Mouse (Mus musculus): Measurements from ENCODE around the gene Arih1.

Arih1 gene

GRCm38 (mm10) chr9:59485511-59486075 lies 825 bp downstream of the Arih1 start:
- no peaks in the 10 kb centered on the region for H3K36me3 ChIP-seq (ENCODE audit: control insufficient read depth, insufficient read depth, low read length, poor library complexity, severe bottlenecking)
- DNase-seq (ENCODE audit: low read depth, low spot score): peak; percentile 70

GRCm38 (mm10) chr9:59484760-59485159 lies 1.7 kb downstream of the Arih1 start:
- Histone ChIP-seq H3K36me3 (ENCODE audit: control insufficient read depth, insufficient read depth, low read length, poor library complexity, severe bottlenecking) (no peaks in the 10 kb centered on the region), H3K27me3 (ENCODE audit: control insufficient read depth, insufficient read depth, low read length, poor library complexity, severe bottlenecking) (no peaks in the 10 kb centered on the region)
- DNase-seq (ENCODE audit: low read depth, low spot score): no peak

More at GRCm38 (mm10) chr9:59485511-59486075, 825 bp downstream of the Arih1 start:
- H3K27me3 ChIP-seq (ENCODE audit: control insufficient read depth, insufficient read depth, low read length, poor library complexity, severe bottlenecking): no peaks in the 10 kb centered on the region

GRCm38 (mm10) chr9:59482419-59482818 lies 4.0 kb downstream of the Arih1 start:
- H3K36me3 ChIP-seq (ENCODE audit: control insufficient read depth, insufficient read depth, low read length, poor library complexity, severe bottlenecking): no peaks in the 10 kb centered on the region
- peak; percentile 78 for DNase-seq (ENCODE audit: low read depth, low spot score)
- no peaks in the 10 kb centered on the region for H3K27me3 ChIP-seq (ENCODE audit: control insufficient read depth, insufficient read depth, low read length, poor library complexity, severe bottlenecking)

- Histone ChIP-seq H3K36me3 (ENCODE audit: control insufficient read depth, insufficient read depth, low read length, poor library complexity, severe bottlenecking) (no peaks in the 10 kb centered on the region), H3K27me3 (ENCODE audit: control insufficient read depth, insufficient read depth, low read length, poor library complexity, severe bottlenecking) (no peaks in the 10 kb centered on the region)
- DNase-seq (ENCODE audit: low read depth, low spot score): peak; percentile 29
Observed at GRCm38 (mm10) chr9:59476617-59477016, 9.8 kb downstream of the Arih1 start.

GRCm38 (mm10) chr9:59474838-59475237 lies 11.6 kb downstream of the Arih1 start:
- no peak for DNase-seq (ENCODE audit: low read depth, low spot score)

DNA sequence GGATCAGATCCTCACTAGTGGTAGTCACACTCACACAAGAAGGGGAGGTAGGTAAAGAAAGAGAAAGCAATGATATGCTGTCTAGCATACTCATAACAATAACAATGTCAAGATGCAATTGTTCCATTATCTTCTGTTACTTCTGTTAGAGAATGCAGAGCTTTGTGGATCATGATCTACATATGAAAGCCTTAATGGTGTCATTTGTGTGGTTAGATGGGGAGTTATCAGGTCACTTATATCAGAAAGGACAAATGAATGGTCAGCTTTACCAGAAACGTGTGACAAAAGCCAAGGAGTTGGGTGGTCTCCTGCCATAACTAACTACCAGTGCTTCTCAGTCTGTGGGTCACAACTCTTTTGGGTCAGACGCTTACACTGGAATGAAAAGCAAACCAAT lies 13.2 kb downstream of the Arih1 start:
- no peaks in the 10 kb centered on the region for H3K27me3 ChIP-seq (ENCODE audit: control insufficient read depth, insufficient read depth, low read length, poor library complexity, severe bottlenecking)
- no peak for DNase-seq (ENCODE audit: low read depth, low spot score)
- H3K36me3 ChIP-seq (ENCODE audit: control insufficient read depth, insufficient read depth, low read length, poor library complexity, severe bottlenecking): no peaks in the 10 kb centered on the region

More at GRCm38 (mm10) chr9:59474838-59475237, 11.6 kb downstream of the Arih1 start:
- H3K27me3 ChIP-seq (ENCODE audit: control insufficient read depth, insufficient read depth, low read length, poor library complexity, severe bottlenecking): no peaks in the 10 kb centered on the region
- H3K36me3 ChIP-seq (ENCODE audit: control insufficient read depth, insufficient read depth, low read length, poor library complexity, severe bottlenecking): no peaks in the 10 kb centered on the region

DNA sequence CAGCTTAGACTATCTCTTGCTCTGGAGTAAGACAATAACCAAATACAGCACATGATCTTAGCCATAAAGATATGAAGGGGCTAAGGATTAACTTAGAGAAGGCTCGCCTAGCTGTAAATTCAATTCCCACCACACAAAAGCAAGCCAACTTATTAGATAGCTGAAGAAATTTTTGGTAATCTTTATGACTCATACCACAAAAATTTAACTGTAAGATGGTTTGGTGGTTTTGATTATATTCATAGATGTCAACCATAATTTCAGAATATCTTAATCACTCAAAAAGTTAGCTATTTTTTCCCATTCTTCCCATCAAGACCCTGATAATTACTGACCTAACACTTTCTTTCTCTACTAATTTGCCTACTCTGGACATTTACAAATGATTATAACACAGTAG lies 17.0 kb downstream of the Arih1 start:
- no peaks in the 10 kb centered on the region for H3K27me3 ChIP-seq (ENCODE audit: control insufficient read depth, insufficient read depth, low read length, poor library complexity, severe bottlenecking)
- no peaks in the 10 kb centered on the region for H3K36me3 ChIP-seq (ENCODE audit: control insufficient read depth, insufficient read depth, low read length, poor library complexity, severe bottlenecking)
- no peak for DNase-seq (ENCODE audit: low read depth, low spot score)

GRCm38 (mm10) chr9:59464293-59464692 lies 22.1 kb downstream of the Arih1 start:
- no peak for DNase-seq (ENCODE audit: low read depth, low spot score)
- H3K27me3 ChIP-seq (ENCODE audit: control insufficient read depth, insufficient read depth, low read length, poor library complexity, severe bottlenecking): no peaks in the 10 kb centered on the region
- H3K36me3 ChIP-seq (ENCODE audit: control insufficient read depth, insufficient read depth, low read length, poor library complexity, severe bottlenecking): no peaks in the 10 kb centered on the region

- DNase-seq (ENCODE audit: low read depth, low spot score): no peak
- no peaks in the 10 kb centered on the region; the same call in 1 of the 2 replicates for H3K36me3 ChIP-seq (ENCODE audit: control insufficient read depth, insufficient read depth, low read length, poor library complexity, severe bottlenecking)
- no peaks in the 10 kb centered on the region for H3K27me3 ChIP-seq (ENCODE audit: control insufficient read depth, insufficient read depth, low read length, poor library complexity, severe bottlenecking)
Observed at GRCm38 (mm10) chr9:59458997-59459510, 27.4 kb downstream of the Arih1 start.

GRCm38 (mm10) chr9:59458416-59458815 lies 28.0 kb downstream of the Arih1 start:
- DNase-seq (ENCODE audit: low read depth, low spot score): no peak
- Histone ChIP-seq H3K27me3 (ENCODE audit: control insufficient read depth, insufficient read depth, low read length, poor library complexity, severe bottlenecking) (no peaks in the 10 kb centered on the region), H3K36me3 (ENCODE audit: control insufficient read depth, insufficient read depth, low read length, poor library complexity, severe bottlenecking) (no peaks in the 10 kb centered on the region; the same call in 1 of the 2 replicates)

- no peaks in the 10 kb centered on the region; the same call in 1 of the 2 replicates for H3K36me3 ChIP-seq (ENCODE audit: control insufficient read depth, insufficient read depth, low read length, poor library complexity, severe bottlenecking)
- no peak for DNase-seq (ENCODE audit: low read depth, low spot score)
- no peaks in the 10 kb centered on the region; the same call in 1 of the 2 replicates for H3K27me3 ChIP-seq (ENCODE audit: control insufficient read depth, insufficient read depth, low read length, poor library complexity, severe bottlenecking)
Observed at GRCm38 (mm10) chr9:59457671-59458070, 28.7 kb downstream of the Arih1 start.

DNA sequence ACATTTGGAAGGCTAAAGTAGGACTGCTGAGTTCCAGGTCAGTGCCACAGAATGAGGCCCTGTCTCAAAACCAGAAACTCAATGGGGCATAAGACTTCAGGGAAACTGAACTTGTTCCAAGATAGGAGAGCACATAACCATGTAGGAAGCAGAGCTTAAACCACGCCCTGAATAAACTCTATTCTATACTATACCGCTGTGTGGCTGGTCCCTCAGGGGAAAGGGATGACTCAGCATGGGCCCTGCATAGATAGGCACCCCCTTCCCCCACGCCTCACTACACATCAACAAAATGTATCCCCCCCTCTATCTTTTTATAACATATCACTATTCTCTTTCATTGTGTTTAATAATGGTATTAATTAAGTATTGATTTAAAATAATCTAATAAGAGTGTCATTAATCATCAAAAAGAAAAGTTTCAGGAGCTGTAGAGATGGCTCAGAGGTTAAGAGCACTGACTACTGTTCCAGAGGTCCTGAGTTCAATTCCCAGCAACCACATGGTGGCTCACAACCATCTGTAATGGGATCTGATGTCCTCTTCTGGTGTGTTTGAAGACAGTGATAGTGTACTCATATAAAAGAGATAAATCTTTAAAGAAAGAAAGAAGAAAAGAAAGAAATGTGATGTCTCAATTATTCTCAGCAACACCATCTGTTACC lies 30.9 kb downstream of the Arih1 start:
- no peaks in the 10 kb centered on the region; the same call in 1 of the 2 replicates for H3K36me3 ChIP-seq (ENCODE audit: control insufficient read depth, insufficient read depth, low read length, poor library complexity, severe bottlenecking)
- no peaks in the 10 kb centered on the region; the same call in 1 of the 2 replicates for H3K27me3 ChIP-seq (ENCODE audit: control insufficient read depth, insufficient read depth, low read length, poor library complexity, severe bottlenecking)
- DNase-seq (ENCODE audit: low read depth, low spot score): no peak

DNA sequence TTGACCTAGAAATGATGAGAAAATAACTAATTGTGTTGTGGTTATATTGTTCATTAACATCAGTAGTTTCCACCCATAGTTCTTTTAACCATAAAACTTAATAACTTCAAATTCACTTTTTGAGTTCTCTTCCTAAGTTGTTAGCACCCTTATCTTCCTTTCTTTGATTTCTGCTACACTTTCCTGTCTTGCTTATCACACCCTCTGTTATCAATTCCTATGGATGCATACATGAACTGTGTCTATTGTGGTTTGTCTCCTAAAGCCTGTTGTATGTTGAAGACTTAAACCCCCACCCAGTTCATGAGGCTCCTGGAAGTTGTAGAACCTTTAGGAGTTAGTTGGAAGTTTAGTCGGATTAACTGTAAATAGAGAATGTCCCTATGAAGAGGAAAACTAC lies 52.7 kb downstream of the Arih1 start:
- Histone ChIP-seq H3K36me3 (ENCODE audit: control insufficient read depth, insufficient read depth, low read length, poor library complexity, severe bottlenecking) (peaks cover 3% of the 10 kb centered on the region; the same call in 1 of the 2 replicates), H3K27me3 (ENCODE audit: control insufficient read depth, insufficient read depth, low read length, poor library complexity, severe bottlenecking) (no peaks in the 10 kb centered on the region)
- DNase-seq (ENCODE audit: low read depth, low spot score): no peak

GRCm38 (mm10) chr9:59431626-59432025 lies 54.8 kb downstream of the Arih1 start:
- H3K36me3 ChIP-seq (ENCODE audit: control insufficient read depth, insufficient read depth, low read length, poor library complexity, severe bottlenecking): peaks cover 1% of the 10 kb centered on the region; the same call in 1 of the 2 replicates
- H3K27me3 ChIP-seq (ENCODE audit: control insufficient read depth, insufficient read depth, low read length, poor library complexity, severe bottlenecking): no peaks in the 10 kb centered on the region
- DNase-seq (ENCODE audit: low read depth, low spot score): peak; percentile 9

- Histone ChIP-seq H3K36me3 (ENCODE audit: control insufficient read depth, insufficient read depth, low read length, poor library complexity, severe bottlenecking) (no peaks in the 10 kb centered on the region; the same call in 1 of the 2 replicates), H3K27me3 (ENCODE audit: control insufficient read depth, insufficient read depth, low read length, poor library complexity, severe bottlenecking) (no peaks in the 10 kb centered on the region)
- DNase-seq (ENCODE audit: low read depth, low spot score): no peak
Observed at GRCm38 (mm10) chr9:59420487-59420886, 65.9 kb downstream of the Arih1 start.

Measured in splenic B cell, adult 2 months (primary cell).